ENCODE assay signal across 8 mouse cellular contexts in the genomic region with DNA sequence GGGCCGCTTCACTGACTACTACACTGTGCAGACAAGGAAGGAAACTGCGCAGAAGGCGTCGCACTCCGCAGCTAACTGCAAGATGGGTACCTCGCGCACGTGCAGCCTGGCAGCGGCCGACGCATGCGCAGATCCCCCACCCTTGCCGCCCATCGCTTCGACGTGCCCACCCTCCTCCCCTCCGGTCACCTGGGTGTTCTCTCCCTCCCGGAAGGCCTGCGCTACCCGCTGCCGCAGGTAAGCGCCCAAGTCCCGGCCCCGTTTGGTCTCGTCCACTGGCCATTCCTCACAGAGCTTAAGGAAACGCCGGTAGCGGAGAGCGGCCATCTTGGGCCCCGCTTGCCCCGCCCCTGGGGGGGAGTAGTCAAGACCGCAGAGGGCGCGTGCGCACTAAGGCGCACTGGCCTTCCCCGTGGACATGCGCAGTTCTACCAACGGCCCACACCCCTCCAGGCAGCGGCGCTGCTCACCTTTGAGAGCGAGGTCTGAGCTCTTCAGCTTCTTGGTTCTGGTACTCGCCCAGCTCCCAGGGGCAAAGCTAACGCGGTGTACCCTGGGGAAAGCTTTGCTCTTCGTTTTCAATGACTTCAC. TPM values are rescaled to one million over a fixed set of nuclear protein-coding genes. Genes with fewer than 3 reads are reported as not detected.
DNase-seq lines count a peak whose midpoint lies in the region; ATAC-seq lines count a peak whose summit lies in the region.

A gene (minus strand): TSS at position 366 of the 591 bp plus-strand sequence.

- H3K9ac ChIP-seq in hindbrain, embryonic 12.5 days: peak within 1 kb of the TSS; percentile 78

- peaks cover 7% of the 10 kb centered on the region; the same call in 1 of the 2 replicates for H3K27me3 ChIP-seq in hindbrain, embryonic 12.5 days

- H3K4me1 ChIP-seq in hindbrain, embryonic 12.5 days: peaks cover 49% of the 10 kb centered on the region

- H3K4me2 ChIP-seq in hindbrain, embryonic 12.5 days (replicated peaks): peak within 1 kb of the TSS; percentile 52

- peak; percentile 91 for ATAC-seq in hindbrain, embryonic 12.5 days (ENCODE audit: low FRiP score)

- H3K27ac ChIP-seq in hindbrain, embryonic 12.5 days: peak within 1 kb of the TSS; percentile 87

- DNase-seq in NIH3T3 (ENCODE audit: low read depth): peak; percentile 99
- DNase-seq in cerebellum, postnatal 10 days: peak; percentile 99
- peak; percentile 94 to 96 for DNase-seq in frontal cortex, postnatal 10 days (ENCODE audit: low spot score in 2 of 2)
- peak; percentile 97 to 98 for DNase-seq in layer of hippocampus, postnatal 14 days (ENCODE audit: low spot score in 2 of 2)
- DNase-seq in lung, postnatal 14 days: peak; percentile 98
- DNase-seq in retina, adult 2 months (ENCODE audit: low read depth, low spot score): peak; percentile 96
- DNase-seq in thymus, postnatal 36 days: peak; percentile 98

- H3K4me3 ChIP-seq in hindbrain, embryonic 12.5 days: peak within 1 kb of the TSS; percentile 71

- no peaks in the 10 kb centered on the region for H3K36me3 ChIP-seq in hindbrain, embryonic 12.5 days

- WGBS in hindbrain, embryonic 12.5 days: under 1% methylated on average over 46 of the region's 46 CpGs

- H3K9me3 ChIP-seq in hindbrain, embryonic 12.5 days (replicated peaks): no peaks in the 10 kb centered on the region

RNA-seq across cellular contexts. Expression of the gene that starts here (rescaled TPM):
- polyA plus RNA-seq in hindbrain, embryonic 12.5 days (2016; fragmentation: Nextera tagmentation; extraction: Ambion mirVana): 263 and 312 TPM in 2 replicates
- total RNA-seq in layer of hippocampus, postnatal 14 days (2021): 100 to 1,000 TPM; 165 to 168 TPM

Comparison
In these comparisons a context has a peak if more than half of its experiments do, and no peak if none do; other contexts are left out.
1. Peak in every context shown above with its lines: DNase-seq, ATAC-seq, H3K4me3 ChIP-seq and H3K27ac ChIP-seq.